Mouse (Mus musculus) megakaryocyte, embryonic 14.5 days (primary cell): ENCODE data around the gene 1700001J03Rik.

Source experiments
- FLI1 ChIP-seq: IDR thresholded peaks from 2 replicates; pipeline ENCODE4 v1.6.1; 2012; ENCODE audit warnings: low read length, inconsistent platforms, mixed read lengths
- GATA1 ChIP-seq: IDR thresholded peaks from 3 replicates; pipeline ENCODE4 v1.6.1; 2012; ENCODE audit warnings: mixed read lengths, low read length, inconsistent platforms, borderline replicate concordance

DNA sequence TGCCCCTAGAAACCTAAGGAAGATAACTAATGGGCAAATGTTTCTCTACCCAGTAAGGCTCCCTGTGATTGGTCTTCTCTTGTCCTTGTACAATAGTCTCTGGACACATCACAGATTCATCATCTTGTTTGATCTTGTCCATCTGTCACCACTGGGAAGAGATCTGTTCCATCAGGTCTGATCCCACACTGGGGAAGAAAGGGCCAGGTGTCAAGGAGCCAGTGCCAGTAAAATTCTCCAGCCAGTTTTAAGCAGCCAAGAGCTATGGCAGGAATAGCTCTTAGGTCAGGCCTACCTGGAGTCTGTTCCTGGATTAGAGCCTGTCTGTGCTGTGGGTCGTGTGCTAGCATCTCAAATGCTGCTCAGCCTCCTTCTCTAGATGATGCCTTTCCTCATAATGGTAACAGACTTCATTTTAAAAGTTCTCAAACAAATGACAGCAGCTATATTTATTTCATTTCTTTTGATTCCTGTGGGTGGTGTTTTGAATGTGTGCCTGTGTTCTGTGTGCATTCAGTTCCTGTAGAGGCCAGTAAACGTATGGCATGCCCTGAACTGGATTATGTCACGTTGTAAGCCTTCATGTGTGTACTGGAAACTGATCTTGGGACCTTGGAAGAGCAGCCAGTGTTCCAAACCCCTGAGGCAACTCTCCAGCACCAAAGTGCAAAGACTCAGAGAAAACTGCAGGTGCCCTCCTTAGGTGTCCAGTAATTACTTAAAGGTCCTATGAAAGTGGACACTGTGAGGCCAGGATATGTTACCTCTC, 5.6 kb upstream of the 1700001J03Rik start:
- TF ChIP-seq GATA1: no peak
- no peak for TF ChIP-seq FLI1
